Mouse (Mus musculus) liver, embryonic 11.5 days (tissue): ENCODE data around the gene Smg6. TPM values are rescaled to one million over a fixed set of nuclear protein-coding genes. Genes with fewer than 3 reads are reported as not detected.

Experiments
- ATAC-seq: fragments of 200-750 bp; cut with Nextera tagmentation; replicated peaks from 2 replicates; pipeline ENCODE4 v1.8.0; 2017; ENCODE audit warnings: moderate number of reproducible peaks, mild to moderate bottlenecking, moderate TSS enrichment, moderate library complexity; ENCODE audit not compliant: low FRiP score
- DNase-seq: peaks from one replicate; pipeline ENCODE4 v3.0.0-alpha.2; 2017; ENCODE audit warnings: low spot score
- H3K27ac ChIP-seq: fragments of 300-500 bp; sonication (generic); 2 replicates; pipeline ENCODE4 v1.5.1; 2014; ENCODE audit warnings: mild to moderate bottlenecking, low read depth, low read length, control low read depth
- H3K27me3 ChIP-seq: fragments of 300-500 bp; sonication (generic); replicated peaks from 2 replicates; pipeline ENCODE4 v1.6.1; 2014; ENCODE audit warnings: low read length, mixed read lengths; ENCODE audit not compliant: control insufficient read depth, insufficient read depth
- H3K36me3 ChIP-seq: fragments of 300-500 bp; sonication (generic); 2 replicates; pipeline ENCODE4 v1.6.1; 2014; ENCODE audit warnings: mild to moderate bottlenecking, low read length, moderate library complexity, mixed read lengths; ENCODE audit not compliant: control insufficient read depth, insufficient read depth
- H3K4me1 ChIP-seq: fragments of 300-500 bp; sonication (generic); replicated peaks from 2 replicates; pipeline ENCODE4 v1.6.1; 2014; ENCODE audit warnings: low read length, mixed read lengths; ENCODE audit not compliant: control insufficient read depth, insufficient read depth
- H3K4me2 ChIP-seq: fragments of 300-500 bp; sonication (generic); 2 replicates; pipeline ENCODE4 v1.6.1; 2014; ENCODE audit warnings: mild to moderate bottlenecking, control low read depth, moderate library complexity
- H3K4me3 ChIP-seq: fragments of 300-500 bp; sonication (generic); 2 replicates; pipeline ENCODE4 v1.5.1; 2014; ENCODE audit warnings: low read depth, low read length, control low read depth
- H3K9ac ChIP-seq: fragments of 300-500 bp; sonication (generic); 2 replicates; pipeline ENCODE4 v1.6.1; 2014; ENCODE audit warnings: low read depth, low read length, control low read depth
- H3K9me3 ChIP-seq: fragments of 300-500 bp; sonication (generic); 2 replicates; pipeline ENCODE4 v1.6.1; 2016; ENCODE audit warnings: low read length, inconsistent platforms, mixed read lengths; ENCODE audit not compliant: control insufficient read depth
- WGBS: fragments of 180-500 bp; shearing (Covaris S2); extraction: QIAGEN DNeasy Blood & Tissue Kit; methylation state at CpG from one replicate; pipeline ENCODE4 v1.1.7; 2014; 5-methylcytosine and 5-hydroxymethylcytosine counted together
- polyA plus RNA-seq: library from polyadenylated mRNA; unstranded; fragments of >200 nt; fragmentation: Nextera tagmentation; extraction: Ambion mirVana; gene quantifications from 2 replicates; pipeline ENCODE4 v1.2.1, GENCODE M21; 2014

The Smg6 gene
- polyA plus RNA-seq, 1 experiment from 2014 or later = 12.4 TPM

GRCm38 (mm10) chr11:75072932-75073625, 147.5 kb downstream of the Smg6 start:
- DNase-seq (no peak), ATAC-seq (no peak)
- Histone ChIP-seq H3K9ac (no peak overlapping the region), H3K27me3 (no peaks in the 10 kb centered on the region), H3K4me1 (0 out of 2 replicates have a peak, but pooled peaks cover 4% of the 10 kb centered on the region), H3K36me3 (no peaks in the 10 kb centered on the region), H3K4me3 (no peak overlapping the region), H3K27ac (no peak overlapping the region), H3K4me2 (no peak overlapping the region), H3K9me3 (no peaks in the 10 kb centered on the region)
- 70% methylated on average over 2 of the region's 2 CpGs for WGBS

- Histone ChIP-seq H3K27ac (no peak overlapping the region; the same call in 1 of the 2 replicates), H3K4me2 (no peak overlapping the region), H3K4me3 (no peak overlapping the region), H3K27me3 (no peaks in the 10 kb centered on the region), H3K4me1 (0 out of 2 replicates have a peak, but pooled peaks cover 4% of the 10 kb centered on the region), H3K9me3 (no peaks in the 10 kb centered on the region), H3K36me3 (peaks cover 1% of the 10 kb centered on the region; the same call in 1 of the 2 replicates), H3K9ac (no peak overlapping the region)
- DNase-seq = no peak
- no peak for ATAC-seq
- 85% methylated on average over 2 of the region's 2 CpGs for WGBS
Measured at GRCm38 (mm10) chr11:75073696-75074095, 148.1 kb downstream of the Smg6 start.

GRCm38 (mm10) chr11:75074543-75074942, 148.9 kb downstream of the Smg6 start:
- DNase-seq (no peak), ATAC-seq (no peak)
- H3K27me3 ChIP-seq = no peaks in the 10 kb centered on the region
- no peaks in the 10 kb centered on the region for H3K9me3 ChIP-seq
- 54% methylated on average over 2 of the region's 2 CpGs for WGBS
- 0 out of 2 replicates have a peak, but pooled peaks cover 4% of the 10 kb centered on the region for H3K4me1 ChIP-seq
- no peak overlapping the region for H3K27ac ChIP-seq
- H3K4me3 ChIP-seq = no peak overlapping the region
- peaks cover 3% of the 10 kb centered on the region; the same call in 1 of the 2 replicates for H3K36me3 ChIP-seq
- H3K4me2 ChIP-seq = no peak overlapping the region
- H3K9ac ChIP-seq = no peak overlapping the region

GRCm38 (mm10) chr11:75078616-75079015, 153.0 kb downstream of the Smg6 start:
- H3K4me1 ChIP-seq = 0 out of 2 replicates have a peak, but pooled peaks cover 4% of the 10 kb centered on the region
- no peak overlapping the region for H3K4me2 ChIP-seq
- H3K27me3 ChIP-seq = no peaks in the 10 kb centered on the region
- DNase-seq = no peak
- ATAC-seq = no peak
- H3K9ac ChIP-seq = no peak overlapping the region
- no peaks in the 10 kb centered on the region for H3K9me3 ChIP-seq
- H3K4me3 ChIP-seq = no peak overlapping the region
- H3K36me3 ChIP-seq = peaks cover 3% of the 10 kb centered on the region; the same call in 1 of the 2 replicates
- no peak overlapping the region for H3K27ac ChIP-seq
- 91% methylated on average over 2 of the region's 2 CpGs for WGBS

GRCm38 (mm10) chr11:75083031-75083430, 157.4 kb downstream of the Smg6 start:
- Histone ChIP-seq H3K27me3 (no peaks in the 10 kb centered on the region), H3K36me3 (peaks cover 3% of the 10 kb centered on the region; the same call in 1 of the 2 replicates), H3K4me1 (no peaks in the 10 kb centered on the region), H3K4me3 (no peak overlapping the region), H3K27ac (no peak overlapping the region), H3K9me3 (no peaks in the 10 kb centered on the region), H3K4me2 (no peak overlapping the region), H3K9ac (no peak overlapping the region)
- 83% methylated on average over 1 of the region's 1 CpGs for WGBS
- ATAC-seq = no peak
- DNase-seq = no peak

GRCm38 (mm10) chr11:75092159-75092558, 166.5 kb downstream of the Smg6 start:
- DNase-seq (no peak), ATAC-seq (no peak)
- H3K4me2 ChIP-seq = no peak overlapping the region
- H3K27ac ChIP-seq = no peak overlapping the region
- no peaks in the 10 kb centered on the region for H3K27me3 ChIP-seq
- no peaks in the 10 kb centered on the region for H3K4me1 ChIP-seq
- H3K36me3 ChIP-seq = no peaks in the 10 kb centered on the region
- no peak overlapping the region for H3K4me3 ChIP-seq
- whole genome bisulfite sequencing = 48% methylated on average over 3 of the region's 3 CpGs
- no peak overlapping the region for H3K9ac ChIP-seq
- H3K9me3 ChIP-seq = no peaks in the 10 kb centered on the region

- no peaks in the 10 kb centered on the region for H3K4me1 ChIP-seq
- no peak overlapping the region for H3K4me2 ChIP-seq
- DNase-seq (no peak), ATAC-seq (no peak)
- no peak overlapping the region for H3K4me3 ChIP-seq
- no peaks in the 10 kb centered on the region for H3K36me3 ChIP-seq
- no peaks in the 10 kb centered on the region for H3K27me3 ChIP-seq
- no peak overlapping the region for H3K27ac ChIP-seq
- WGBS = 73% methylated on average over 5 of the region's 5 CpGs
- H3K9ac ChIP-seq = no peak overlapping the region
- H3K9me3 ChIP-seq = no peaks in the 10 kb centered on the region
Measured at GRCm38 (mm10) chr11:75092656-75093055, 167.0 kb downstream of the Smg6 start.

- ATAC-seq = no peak
Measured at GRCm38 (mm10) chr11:75094759-75095158, 169.1 kb downstream of the Smg6 start.

GRCm38 (mm10) chr11:75102763-75103339, 177.2 kb downstream of the Smg6 start:
- Histone ChIP-seq H3K9me3 (no peaks in the 10 kb centered on the region), H3K36me3 (no peaks in the 10 kb centered on the region), H3K27me3 (no peaks in the 10 kb centered on the region), H3K4me1 (no peaks in the 10 kb centered on the region; the same call in 1 of the 2 replicates), H3K4me2 (no peak overlapping the region), H3K27ac (no peak overlapping the region), H3K9ac (no peak overlapping the region), H3K4me3 (no peak overlapping the region)
- WGBS = 79% methylated on average over 5 of the region's 5 CpGs
- DNase-seq (no peak), ATAC-seq (no peak)

More at GRCm38 (mm10) chr11:75094759-75095158, 169.1 kb downstream of the Smg6 start:
- Histone ChIP-seq H3K36me3 (no peaks in the 10 kb centered on the region), H3K9ac (no peak overlapping the region), H3K9me3 (no peaks in the 10 kb centered on the region), H3K27ac (no peak overlapping the region), H3K4me3 (no peak overlapping the region), H3K27me3 (no peaks in the 10 kb centered on the region), H3K4me2 (no peak overlapping the region), H3K4me1 (no peaks in the 10 kb centered on the region)
- DNase-seq = no peak
- WGBS = 87% methylated on average over 1 of the region's 1 CpGs
